Mouse (Mus musculus) layer of hippocampus, adult 18-20 months (tissue): ENCODE measurements around the gene Rhoj. TPM values are rescaled to one million over a fixed set of nuclear protein-coding genes. Genes with fewer than 3 reads are reported as not detected.

ENCODE experiments used
- total RNA-seq, 2 experiments: library from RNA; stranded (reverse); gene quantifications; 2 replicates each; pipeline ENCODE4 v1.2.3; 2021

Gene Rhoj
- total RNA-seq, 2 experiments from 2014 or later: 4.0 to 4.3 TPM

Other genes with a start within 250 kb of the Rhoj start
- gene Kcnh5, start 131.0 kb upstream of the Rhoj start, total RNA-seq: 10 to 100 TPM; 12.2 to 12.5 TPM
- gene Gphb5, start 108.5 kb downstream of the Rhoj start, total RNA-seq: not detected